Mouse (Mus musculus) liver, adult 2 months (tissue): ENCODE measurements at regions not wholly inside any gene's neighbourhood (a gene's known extent, or its start where the extent isn't known, plus 50 kb on each side); places are given as distances from the start of the nearest gene placed in this dataset.

Source experiments
- CTCF ChIP-seq: fragments of 200-500 bp; IDR thresholded peaks from 2 replicates; pipeline ENCODE4 v1.5.1; 2011; ENCODE audit warnings: low read depth, low read length, control low read depth
- POLR2A ChIP-seq: fragments of 200-500 bp; IDR thresholded peaks from 2 replicates; pipeline ENCODE4 v1.6.1; 2011; ENCODE audit warnings: low read length, control low read depth; ENCODE audit not compliant: insufficient read depth; ENCODE audit errors: extremely low read depth

DNA sequence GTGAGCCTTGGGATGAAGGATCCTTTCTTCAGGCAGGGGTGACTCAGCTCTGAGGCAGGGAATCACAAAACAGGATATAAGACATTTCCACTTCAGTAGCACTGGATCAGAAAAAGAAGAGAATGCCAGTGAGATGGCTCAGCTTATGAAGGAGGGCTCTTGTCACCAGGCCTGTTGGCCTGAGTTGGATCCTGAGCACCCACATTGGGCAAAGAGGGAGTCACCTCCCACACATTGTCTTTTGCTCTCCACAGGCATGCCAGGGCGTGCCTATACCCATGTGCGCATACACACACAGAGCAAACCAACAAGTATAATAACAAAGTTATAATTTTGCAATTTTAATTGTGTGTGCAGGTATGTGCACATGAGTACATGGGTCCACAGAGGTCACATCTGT is 52.6 kb upstream of the Tbx3 start:
- TF ChIP-seq POLR2A (no peak), CTCF (no peak)
